Mouse (Mus musculus): ENCODE results near the gene Gtf3c2.

Gene Gtf3c2

DNA sequence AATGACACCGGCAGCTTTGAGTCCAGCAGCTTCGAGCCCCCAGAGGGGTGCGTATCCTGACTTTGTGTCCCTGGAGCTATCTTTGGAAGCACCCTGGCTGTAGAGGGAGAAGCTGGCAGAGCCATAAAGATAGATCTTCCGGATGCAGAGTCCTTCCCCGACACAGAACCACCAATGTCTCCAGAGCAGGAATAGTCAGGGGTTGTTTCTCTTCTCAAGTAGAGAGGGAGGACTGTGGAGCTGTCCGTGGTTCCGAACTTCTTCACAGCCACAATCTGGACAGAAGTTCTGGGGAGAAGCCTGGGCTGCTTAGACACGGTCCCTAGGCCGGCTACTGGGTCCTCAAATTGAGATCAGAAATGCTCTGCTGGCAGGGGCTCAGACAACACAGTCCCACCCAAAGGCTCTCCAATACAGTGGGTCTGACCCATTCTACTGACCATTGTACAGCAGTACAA, 40.9 kb downstream of the Gtf3c2 start:
- DNase-seq (ENCODE audit: low read depth), result no peak

DNA sequence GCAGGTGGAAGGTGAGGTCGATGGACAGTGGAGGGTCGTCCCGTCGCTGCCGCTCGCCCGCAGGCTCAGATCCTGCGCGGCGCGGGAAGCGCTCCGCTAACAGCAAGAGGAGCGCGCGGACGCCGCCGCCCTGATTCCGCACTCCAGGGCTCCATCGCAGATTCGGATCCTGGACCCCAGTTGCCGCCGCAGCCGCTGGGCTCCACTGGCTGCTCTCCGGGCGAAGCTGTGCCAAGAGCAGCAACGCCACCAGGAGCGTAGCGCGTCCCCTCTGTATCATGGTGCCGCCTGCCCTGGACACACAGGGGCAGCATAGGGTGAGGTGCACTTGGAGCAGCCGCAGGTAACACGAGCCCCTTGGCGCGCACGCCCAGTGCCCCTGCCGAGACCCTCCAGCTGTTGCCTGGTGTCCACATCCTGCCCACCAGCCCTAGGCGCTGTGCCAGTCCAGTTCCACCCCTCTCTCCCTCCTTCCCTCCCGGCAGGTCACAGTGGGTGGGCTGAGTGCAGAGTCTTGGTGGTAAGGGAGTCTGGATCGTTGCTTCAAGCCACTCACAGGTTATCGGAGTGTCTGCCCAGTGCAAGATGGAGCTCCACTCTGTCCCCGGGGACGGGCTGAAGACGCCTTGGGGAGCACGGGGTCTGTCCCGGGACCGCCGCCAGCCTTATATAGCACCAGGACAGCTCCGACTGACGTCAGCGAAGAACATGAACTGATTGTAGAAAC, 41.5 kb downstream of the Gtf3c2 start, which contains the start of gene Ucn:
Gene Ucn (minus strand): TSS at position 589 of the 727 bp plus-strand sequence.
- no peak for DNase-seq (ENCODE audit: low read depth)

GRCm38 (mm10) chr5:31137658-31138057, 42.3 kb downstream of the Gtf3c2 start:
- no peak for DNase-seq (ENCODE audit: low read depth)

GRCm38 (mm10) chr5:31136730-31137424, 43.1 kb downstream of the Gtf3c2 start:
- no peak for DNase-seq (ENCODE audit: low read depth)

GRCm38 (mm10) chr5:31126050-31126449, 53.9 kb downstream of the Gtf3c2 start:
- peak; percentile 23 for DNase-seq (ENCODE audit: low read depth)

GRCm38 (mm10) chr5:31123481-31123880, 56.5 kb downstream of the Gtf3c2 start:
- no peak for DNase-seq (ENCODE audit: low read depth)

- DNase-seq (ENCODE audit: low read depth), result no peak
Observed at GRCm38 (mm10) chr5:31121111-31121510, 58.8 kb downstream of the Gtf3c2 start.

DNA sequence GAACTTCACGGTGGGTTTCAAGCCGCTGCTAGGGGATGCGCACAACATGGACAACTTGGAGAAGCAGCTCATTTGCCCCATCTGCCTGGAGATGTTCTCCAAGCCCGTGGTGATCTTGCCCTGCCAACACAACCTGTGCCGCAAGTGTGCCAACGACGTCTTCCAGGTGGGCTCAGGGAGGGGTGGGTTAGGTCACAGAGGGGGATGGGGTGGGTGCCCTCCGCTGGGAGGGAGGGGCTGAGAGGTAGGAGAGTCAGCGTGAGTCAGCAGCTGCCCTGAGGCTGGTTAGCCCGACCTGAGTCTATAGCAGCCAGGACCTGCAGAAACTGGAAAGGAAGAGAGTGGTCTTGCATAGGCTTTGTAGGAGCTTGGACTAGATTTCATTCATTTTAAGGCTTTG, 63.0 kb downstream of the Gtf3c2 start:
- no peak for DNase-seq (ENCODE audit: low read depth)

- no peak for DNase-seq (ENCODE audit: low read depth)
Observed at GRCm38 (mm10) chr5:31116354-31116753, 63.6 kb downstream of the Gtf3c2 start, which contains the start of gene Trim54. Trim54 (plus strand) TSS chr5:31116712.

DNA sequence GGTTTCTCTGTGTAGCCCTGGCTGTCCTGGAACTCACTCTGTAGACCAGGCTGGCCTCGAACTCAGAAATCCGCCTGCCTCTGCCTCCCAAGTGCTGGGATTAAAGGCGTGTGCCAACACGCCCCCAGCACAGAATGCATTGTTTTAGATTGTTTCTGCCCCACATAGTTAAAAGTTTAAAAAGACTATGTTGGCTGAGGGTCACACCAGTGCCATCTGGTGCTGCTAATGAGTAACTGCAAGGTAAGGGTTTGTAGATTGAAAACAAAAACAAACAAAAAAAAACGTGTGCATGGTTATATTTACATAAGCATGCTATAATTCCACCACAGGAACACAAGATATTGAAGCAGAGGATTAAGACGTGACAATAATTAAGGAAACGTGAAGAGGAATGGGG, 69.2 kb downstream of the Gtf3c2 start:
- peak; percentile 51 for DNase-seq (ENCODE audit: low read depth)

- DNase-seq (ENCODE audit: low read depth), result no peak
Observed at GRCm38 (mm10) chr5:31108000-31108490, 71.9 kb downstream of the Gtf3c2 start, which contains the start of gene Slc30a3. Slc30a3 (minus strand) TSS chr5:31108237.
